Mouse (Mus musculus): ENCODE measurements at regions not wholly inside any gene's neighbourhood (a gene's known extent, or its start where the extent isn't known, plus 50 kb on each side); places are given as distances from the start of the nearest gene placed in this dataset.
A peak's percentile ranks its signal among the peaks of the same experiment; 100 is the strongest.

DNA sequence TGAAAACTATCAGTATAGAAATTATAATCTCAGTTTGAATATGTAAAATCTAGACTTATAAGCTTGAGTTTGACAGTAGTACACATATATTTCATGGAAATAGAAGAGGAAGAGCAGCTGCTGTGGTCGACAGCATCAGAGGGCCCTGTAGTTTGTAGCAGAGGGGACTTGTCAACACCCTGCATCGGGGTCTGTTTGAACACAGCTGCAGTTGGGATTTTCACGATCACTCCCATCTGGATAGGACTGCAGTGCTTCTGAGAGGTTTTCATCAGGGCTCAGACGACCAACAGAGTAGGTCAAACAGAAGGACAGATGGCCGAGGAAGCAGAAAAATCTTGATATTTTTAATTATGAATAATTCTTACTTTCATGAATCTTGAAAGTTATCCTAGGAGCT lies 523.8 kb downstream of the Tpm3-rs7 start:
- DNase-seq (ENCODE audit: low read depth, low spot score): no peak

DNA sequence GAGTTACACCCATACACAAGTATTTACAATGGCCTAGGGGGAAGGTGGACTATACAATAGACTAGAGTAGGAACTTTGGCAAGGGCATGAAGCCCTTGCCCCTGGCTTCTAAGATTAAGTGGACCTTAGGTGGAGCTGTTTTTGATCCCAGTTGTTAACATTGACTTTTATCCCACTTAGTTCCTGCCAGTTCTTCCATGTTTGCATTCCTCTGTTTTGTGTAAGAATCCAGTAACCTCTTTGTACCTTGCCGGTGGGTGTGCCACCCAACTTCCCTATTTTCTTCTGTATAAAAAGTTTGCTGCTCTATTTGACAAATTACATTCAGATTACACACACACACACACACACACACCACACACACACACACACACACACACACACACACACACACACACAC lies 533.4 kb downstream of the Tpm3-rs7 start:
- peak; percentile 51 for DNase-seq (ENCODE audit: low read depth, low spot score)

DNA sequence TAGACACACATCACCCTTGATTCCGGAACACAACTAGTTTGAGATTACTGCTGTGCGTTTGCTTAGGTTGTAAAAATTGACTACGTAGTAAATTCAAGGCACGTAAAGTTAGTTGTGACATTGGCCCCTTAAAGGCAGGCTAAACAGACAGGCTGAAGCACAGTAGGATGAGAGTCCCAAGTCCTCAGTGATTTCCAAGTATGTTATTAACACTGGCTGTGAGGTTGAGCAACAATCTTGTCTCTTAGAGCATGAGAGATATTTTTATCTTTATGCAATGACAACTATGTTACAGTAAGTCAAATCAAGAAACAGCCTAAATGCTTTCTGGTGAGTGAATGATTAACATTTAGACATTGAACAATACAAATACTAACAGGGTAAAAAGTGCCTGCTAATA lies 538.6 kb downstream of the Tpm3-rs7 start:
- no peak for DNase-seq (ENCODE audit: low read depth, low spot score)

DNA sequence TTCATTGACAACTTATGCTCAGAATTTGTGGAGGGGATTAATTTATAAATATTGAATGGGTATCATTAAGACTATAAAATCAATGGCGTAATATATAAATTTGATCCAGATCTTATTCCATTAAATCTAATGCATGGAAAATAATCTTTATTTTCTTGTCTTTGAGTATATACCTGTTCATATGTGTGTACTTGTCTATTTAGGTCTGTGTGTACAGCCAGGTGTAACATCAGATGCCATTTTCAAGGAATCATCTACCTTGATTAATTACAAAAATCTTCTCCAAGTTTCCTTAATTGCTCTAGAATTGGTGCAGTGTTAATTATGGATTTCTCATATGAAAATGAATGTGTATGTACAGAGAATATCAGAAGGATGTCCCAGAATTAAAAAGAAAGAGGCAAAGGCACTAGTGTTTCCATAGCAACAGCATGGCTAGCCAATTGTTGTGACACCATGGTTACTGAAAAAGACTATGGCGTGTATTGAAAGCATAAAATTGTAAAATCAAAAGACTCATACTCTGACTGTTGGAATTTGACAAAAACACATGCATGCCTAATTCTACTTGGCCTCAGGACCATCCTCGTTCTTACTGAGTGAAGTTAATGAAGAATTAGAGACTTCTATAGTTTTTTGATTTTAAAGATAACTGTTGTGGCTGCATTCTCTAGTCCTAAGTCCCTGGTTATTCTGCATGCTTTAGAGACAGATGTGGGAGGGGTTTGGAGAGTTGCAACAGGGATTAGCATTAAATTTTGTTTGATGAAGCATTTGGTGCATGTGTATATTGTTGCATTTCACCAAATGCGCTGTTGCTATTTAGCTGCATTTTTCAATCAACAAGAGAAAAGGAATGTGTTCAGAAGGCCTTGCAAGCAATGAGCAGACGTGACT lies 553.0 kb downstream of the Tpm3-rs7 start:
- DNase-seq (ENCODE audit: low read depth, low spot score): no peak

DNA sequence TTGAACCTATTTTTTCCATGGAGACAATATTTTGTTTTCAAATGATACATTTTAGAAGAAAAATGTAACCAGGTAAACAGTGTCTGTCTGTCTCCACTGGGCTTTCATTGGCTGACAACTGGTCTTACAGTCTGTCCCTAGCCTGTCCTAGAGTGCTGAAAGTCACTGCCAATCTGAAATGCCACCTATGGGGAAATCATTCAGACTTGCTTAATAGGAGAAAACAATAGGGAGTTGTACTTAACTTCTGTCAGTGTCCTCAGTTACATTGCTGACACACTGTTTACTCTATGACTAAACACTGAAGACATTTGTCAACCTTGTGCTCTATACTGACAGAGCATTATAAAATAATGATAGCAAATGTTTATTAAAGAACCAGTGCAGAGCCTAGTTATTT lies 569.2 kb downstream of the Tpm3-rs7 start:
- DNase-seq (ENCODE audit: low read depth, low spot score): no peak

DNA sequence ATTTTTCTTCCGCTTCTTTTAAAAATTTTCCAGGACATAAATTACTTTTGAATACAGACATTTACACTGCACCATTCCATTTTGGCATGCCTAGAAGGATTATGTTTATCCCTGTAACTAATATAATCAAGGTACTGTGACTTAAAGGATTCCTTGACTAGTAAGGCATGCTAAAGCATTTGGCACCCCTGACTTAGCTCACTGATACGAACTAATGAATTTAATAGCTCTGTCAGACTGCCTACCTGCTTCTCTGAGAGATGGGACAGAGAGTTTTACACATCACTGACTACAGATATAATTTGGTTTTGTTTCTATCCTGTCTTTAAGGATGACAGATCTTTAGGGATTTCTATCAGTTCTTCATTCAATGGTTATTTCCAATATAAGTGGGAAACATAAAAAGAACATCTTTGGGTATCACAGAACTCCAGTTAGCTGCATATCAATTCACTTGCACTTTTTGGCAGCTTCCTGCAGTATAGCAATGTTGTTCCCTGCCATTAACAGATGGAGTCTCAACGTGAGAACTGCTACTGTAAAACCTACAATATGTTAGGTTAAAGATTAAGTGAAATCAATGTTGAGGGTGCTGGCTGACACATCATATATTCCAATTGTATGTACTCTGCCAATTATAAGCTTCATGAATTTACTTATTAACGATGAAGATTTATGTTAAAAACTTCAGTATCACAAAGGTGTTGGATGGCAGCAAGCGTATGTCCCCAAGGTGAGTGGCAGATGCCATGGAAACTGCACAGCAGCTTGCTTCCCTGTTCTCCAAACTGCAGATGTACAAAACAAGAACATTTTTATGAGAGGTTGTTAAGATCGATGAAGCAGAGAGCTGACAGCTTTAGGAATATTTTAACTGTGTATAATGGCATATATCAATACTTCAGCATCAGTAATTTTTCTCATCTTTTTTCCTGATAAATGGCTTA lies 572.8 kb downstream of the Tpm3-rs7 start:
- DNase-seq (ENCODE audit: low read depth, low spot score): no peak

DNA sequence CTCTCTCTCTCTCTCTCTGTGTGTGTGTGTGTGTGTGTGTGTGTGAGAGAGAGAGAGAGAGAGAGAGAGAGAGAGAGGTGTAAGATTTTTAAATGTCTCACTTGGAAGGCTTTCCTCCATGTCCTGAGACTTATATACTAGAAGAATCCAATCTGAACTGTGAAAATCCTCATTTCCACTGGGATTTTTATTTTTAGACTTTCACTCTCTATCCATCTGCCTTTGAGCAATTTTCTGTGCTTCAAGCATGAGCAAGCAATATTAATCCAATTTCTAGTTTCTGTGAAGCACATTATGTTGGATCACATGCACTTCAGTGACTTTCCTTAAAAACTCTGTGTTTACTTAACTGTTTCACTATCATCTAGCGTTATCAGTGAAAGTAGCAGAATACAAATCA lies 616.4 kb downstream of the Tpm3-rs7 start:
- no peak for DNase-seq (ENCODE audit: low read depth, low spot score)

DNA sequence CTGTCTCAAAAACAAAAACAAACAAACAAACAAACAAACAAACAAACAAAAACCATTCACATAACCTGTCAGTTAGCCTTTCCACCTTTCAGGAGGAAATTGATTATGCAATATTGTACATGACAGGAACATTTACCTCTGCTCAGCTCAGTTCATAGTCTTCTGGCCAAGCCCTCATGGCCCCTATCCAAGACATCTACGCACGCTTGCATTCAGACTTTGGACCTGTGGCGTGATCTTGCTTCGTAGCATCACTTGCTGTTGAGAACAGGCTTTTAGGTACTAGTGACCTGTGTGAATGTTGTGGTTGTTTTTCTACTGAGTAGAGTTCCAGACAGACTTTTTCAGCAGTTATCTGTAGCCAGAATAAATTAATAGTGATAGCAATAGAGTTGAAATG lies 619.4 kb downstream of the Tpm3-rs7 start:
- no peak for DNase-seq (ENCODE audit: low read depth, low spot score)
